Mouse (Mus musculus): ENCODE measurements at regions not wholly inside any gene's neighbourhood (a gene's known extent, or its start where the extent isn't known, plus 50 kb on each side); places are given as distances from the start of the nearest gene placed in this dataset.

DNA sequence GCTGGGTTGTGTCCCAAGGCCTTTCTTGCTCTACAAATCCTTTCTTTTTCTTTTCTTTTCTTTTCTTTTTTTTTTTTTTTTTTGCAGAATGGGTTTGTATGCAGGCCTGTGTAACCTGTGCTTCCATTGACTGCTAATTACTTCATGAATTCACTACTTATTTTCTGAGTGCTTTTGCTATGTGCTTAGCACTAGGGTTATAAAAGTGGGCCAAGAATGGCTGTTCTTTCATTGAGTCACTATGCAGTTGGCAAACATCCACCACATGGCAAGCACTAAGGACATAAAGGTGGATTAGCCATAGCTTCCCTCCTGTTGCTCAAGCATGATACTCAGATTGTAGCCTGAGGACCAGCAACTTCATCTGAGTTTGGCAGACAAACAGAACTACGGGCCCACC, 1641.8 kb upstream of the Gm7489 start:
- TF ChIP-seq CTCF (IDR thresholded peaks at IDR 0.05; ENCODE audit: low read depth) (no peak), EP300 (IDR thresholded peaks at IDR 0.05; ENCODE audit: low read depth) (no peak)
